Mouse (Mus musculus) neural tube, embryonic 13.5 days (tissue): ENCODE measurements around the gene Sdhb. TPM values are rescaled to one million over a fixed set of nuclear protein-coding genes. Genes with fewer than 3 reads are reported as not detected.

Source experiments
- ATAC-seq: fragments of 200-750 bp; cut with Nextera tagmentation; 2 replicates; pipeline ENCODE4 v1.8.0; 2017; ENCODE audit warnings: low read depth, mild to moderate bottlenecking, moderate TSS enrichment, moderate library complexity
- H3K27ac ChIP-seq: fragments of 300-500 bp; sonication (generic); replicated peaks from 2 replicates; pipeline ENCODE4 v1.5.1; 2015; ENCODE audit warnings: moderate library complexity, mild to moderate bottlenecking, inconsistent platforms
- H3K27me3 ChIP-seq: fragments of 300-500 bp; sonication (generic); 2 replicates; pipeline ENCODE4 v1.6.1; 2015; ENCODE audit warnings: mild to moderate bottlenecking, inconsistent platforms
- H3K36me3 ChIP-seq: fragments of 300-500 bp; sonication (generic); 2 replicates; pipeline ENCODE4 v1.6.1; 2015; ENCODE audit warnings: mild to moderate bottlenecking, inconsistent platforms
- H3K4me1 ChIP-seq: fragments of 300-500 bp; sonication (generic); replicated peaks from 2 replicates; pipeline ENCODE4 v1.6.1; 2015; ENCODE audit warnings: inconsistent platforms
- H3K4me2 ChIP-seq: fragments of 300-500 bp; sonication (generic); 2 replicates; pipeline ENCODE4 v1.6.1; 2015; ENCODE audit warnings: inconsistent platforms, mild to moderate bottlenecking, moderate library complexity
- H3K4me3 ChIP-seq: fragments of 300-500 bp; sonication (generic); 2 replicates; pipeline ENCODE4 v1.5.1; 2015; ENCODE audit warnings: mild to moderate bottlenecking, inconsistent platforms
- H3K9ac ChIP-seq: fragments of 300-500 bp; sonication (generic); 2 replicates; pipeline ENCODE4 v1.6.1; 2015; ENCODE audit warnings: moderate library complexity, mild to moderate bottlenecking, inconsistent platforms
- H3K9me3 ChIP-seq: fragments of 300-500 bp; sonication (generic); 2 replicates; pipeline ENCODE4 v1.6.1; 2016; ENCODE audit warnings: inconsistent platforms
- WGBS: fragments of 180-500 bp; shearing (Covaris S2); methylation state at CpG from one replicate; pipeline ENCODE4 v1.1.7; 2015; 5-methylcytosine and 5-hydroxymethylcytosine counted together
- polyA plus RNA-seq: library from polyadenylated mRNA; unstranded; fragments of >200 nt; fragmentation: Nextera tagmentation; extraction: Ambion mirVana; gene quantifications from 2 replicates; pipeline ENCODE4 v1.2.1, GENCODE M21; 2015

Gene Sdhb
- polyA plus RNA-seq, 1 experiment from 2014 or later = 497 TPM

DNA sequence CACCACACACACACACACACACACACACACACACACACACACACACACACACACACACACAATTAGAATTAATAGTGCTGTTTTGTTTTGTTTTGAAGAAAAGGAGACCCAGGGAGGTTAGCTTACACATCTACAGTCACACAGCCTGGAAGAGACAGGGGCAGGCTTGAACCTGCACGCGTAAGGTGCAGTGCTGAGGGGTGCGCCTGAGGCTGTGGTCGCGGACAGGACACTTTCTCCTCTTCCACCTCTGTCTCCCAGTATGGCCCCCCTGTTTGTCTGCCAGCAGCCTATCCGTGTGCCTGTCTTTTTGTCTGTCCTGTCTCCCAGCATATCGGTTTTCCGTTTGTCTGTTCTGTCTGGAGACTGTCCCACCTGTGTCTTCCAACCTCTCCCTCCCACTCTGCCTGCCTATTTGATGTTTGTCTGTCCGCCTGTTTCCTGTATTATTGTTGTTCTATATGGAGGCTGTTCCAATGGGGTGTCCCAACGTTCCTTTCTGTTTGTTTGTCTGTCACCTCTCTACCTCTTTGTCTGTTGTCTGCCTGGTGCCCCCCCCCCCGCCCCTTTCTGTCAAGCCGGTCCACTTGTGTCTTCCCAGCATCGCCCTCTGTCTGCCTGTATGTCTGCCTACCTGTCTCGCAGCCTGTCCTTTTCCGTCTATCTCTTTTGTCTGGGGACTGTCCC, 25.2 kb downstream of the Sdhb start:
- WGBS = 28% methylated on average over 15 of the region's 15 CpGs
- H3K27me3 ChIP-seq = no peaks in the 10 kb centered on the region
- peak overlapping the region; percentile 97 for H3K4me3 ChIP-seq
- peak; percentile 41 for ATAC-seq
- peak overlapping the region; percentile 88 for H3K27ac ChIP-seq
- peaks cover 9% of the 10 kb centered on the region; the same call in 1 of the 2 replicates for H3K36me3 ChIP-seq
- H3K4me1 ChIP-seq = peaks cover 50% of the 10 kb centered on the region
- H3K9me3 ChIP-seq = no peaks in the 10 kb centered on the region
- H3K9ac ChIP-seq = peak overlapping the region; percentile 95
- H3K4me2 ChIP-seq = peak overlapping the region; percentile 91

DNA sequence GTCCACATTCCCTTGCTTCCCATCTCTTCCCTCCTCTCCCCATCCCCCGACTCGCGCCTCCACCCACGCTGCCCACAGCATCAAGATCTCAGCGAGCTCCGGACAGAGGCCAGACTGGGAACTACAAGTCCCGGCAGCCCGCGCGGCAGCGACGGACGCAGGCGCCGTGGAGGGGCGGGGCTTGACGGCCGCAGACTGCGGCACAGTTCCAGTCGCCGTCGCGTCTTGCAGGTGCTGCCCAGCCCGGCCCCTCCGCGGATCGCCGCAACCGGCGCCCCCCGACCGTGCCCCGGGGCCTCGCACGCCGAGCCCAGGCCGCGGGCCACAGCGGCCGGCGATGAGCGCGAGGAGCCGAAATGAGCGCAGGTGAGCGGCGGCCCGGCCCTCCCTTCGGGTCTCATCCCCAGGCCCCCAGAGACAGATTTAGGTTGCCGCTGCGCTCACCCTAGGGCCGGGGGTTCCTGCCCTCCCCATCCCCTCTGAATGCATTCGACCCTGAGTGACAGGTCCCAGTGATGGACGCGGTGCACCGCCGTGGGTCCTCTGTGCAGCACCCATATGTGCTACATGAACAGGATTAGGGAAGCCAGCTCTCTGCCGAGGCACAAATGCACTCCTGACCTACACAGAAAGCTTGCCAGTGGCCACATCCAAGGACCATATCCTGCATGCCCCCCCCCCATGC, 25.9 kb downstream of the Sdhb start, which contains the start of gene Atp13a2:
Atp13a2 (plus strand) TSS at position 163 of the 685 bp plus-strand sequence.
- Histone ChIP-seq H3K27ac (peak within 1 kb of the TSS; percentile 88), H3K4me1 (peaks cover 57% of the 10 kb centered on the region), H3K4me3 (peak within 1 kb of the TSS; percentile 97), H3K27me3 (no peaks in the 10 kb centered on the region), H3K9me3 (no peaks in the 10 kb centered on the region), H3K4me2 (peak within 1 kb of the TSS; percentile 91), H3K9ac (peak within 1 kb of the TSS; percentile 95), H3K36me3 (peaks cover 8% of the 10 kb centered on the region; the same call in 1 of the 2 replicates)
- peak; percentile 91 for ATAC-seq
- under 1% methylated on average over 56 of the region's 58 CpGs for WGBS

DNA sequence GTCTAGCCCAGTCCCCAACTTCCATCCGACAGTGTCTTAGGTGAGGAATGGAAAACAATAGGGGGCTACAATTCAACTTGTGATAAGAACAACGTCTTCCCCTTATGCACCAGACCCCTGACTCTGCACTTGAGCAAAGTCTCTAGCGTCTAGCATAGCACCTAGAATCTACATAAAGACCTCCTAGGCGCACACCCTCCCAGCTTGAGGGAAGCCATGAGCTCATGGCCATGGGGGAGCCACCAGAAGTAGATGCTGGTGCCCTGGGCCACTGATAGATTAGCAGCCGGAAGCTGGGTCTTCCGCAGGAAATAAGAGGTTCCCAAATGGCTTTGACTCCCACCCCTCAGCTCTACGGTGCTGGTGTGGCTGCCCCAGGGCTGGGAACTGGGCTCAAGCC, 26.5 kb downstream of the Sdhb start:
- peak overlapping the region; percentile 91 for H3K4me2 ChIP-seq
- peak overlapping the region; percentile 97 for H3K4me3 ChIP-seq
- H3K27me3 ChIP-seq = no peaks in the 10 kb centered on the region
- no peaks in the 10 kb centered on the region for H3K9me3 ChIP-seq
- ATAC-seq = peak; percentile 3; the same call in 1 of the 2 replicates
- H3K9ac ChIP-seq = peak overlapping the region; percentile 95
- peaks cover 59% of the 10 kb centered on the region for H3K4me1 ChIP-seq
- WGBS = 28% methylated on average over 7 of the region's 7 CpGs
- H3K36me3 ChIP-seq = peaks cover 14% of the 10 kb centered on the region
- H3K27ac ChIP-seq = peak overlapping the region; percentile 88

DNA sequence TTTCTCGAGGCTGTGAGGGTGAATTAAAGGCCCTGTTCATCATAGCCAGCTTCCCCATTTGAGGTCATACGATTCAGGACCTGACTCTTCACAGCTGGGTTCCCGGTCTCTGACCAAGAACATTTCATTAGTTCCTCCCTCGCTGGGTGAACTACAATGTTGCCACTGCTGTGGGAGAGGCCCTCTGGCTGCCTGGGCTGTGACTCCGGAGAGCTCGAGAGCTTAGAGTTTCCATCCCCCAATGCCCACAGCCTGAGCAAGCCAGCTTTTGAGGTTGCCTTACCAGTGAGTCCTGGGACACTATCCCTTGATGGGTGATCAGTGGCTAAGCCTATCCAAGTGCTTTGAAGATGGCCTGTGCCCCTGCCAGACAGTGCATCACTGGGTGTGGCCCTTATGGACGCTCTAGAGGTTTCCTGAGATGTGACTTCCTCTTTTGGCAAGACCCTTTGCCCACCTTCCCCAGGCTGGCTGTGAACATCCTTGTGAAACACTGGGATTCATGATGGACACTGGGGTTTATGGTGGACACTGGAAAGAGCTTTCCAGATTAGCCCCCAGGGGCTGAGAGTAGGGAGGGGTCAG, 27.8 kb downstream of the Sdhb start:
- peak overlapping the region; percentile 41 for H3K9ac ChIP-seq

DNA sequence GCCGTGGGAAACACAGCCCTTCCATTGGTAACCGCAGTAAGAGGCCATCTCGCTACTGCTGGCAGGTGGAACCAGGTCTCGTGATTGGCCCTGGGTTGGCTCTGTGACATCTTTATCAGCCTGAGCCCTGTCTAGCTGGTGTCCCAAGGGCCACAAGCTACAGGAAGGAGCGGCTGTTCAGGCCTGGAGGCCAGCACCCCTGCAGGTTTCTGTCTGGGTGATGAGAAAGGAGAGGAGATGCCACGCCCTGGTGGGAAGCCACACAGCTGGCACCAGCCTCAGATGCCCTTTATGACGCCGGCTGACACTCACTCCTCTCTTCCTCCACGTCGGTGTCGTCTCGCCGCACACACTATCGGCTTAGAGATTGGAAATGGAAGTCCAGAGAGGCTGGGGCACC, 28.4 kb downstream of the Sdhb start:
- Histone ChIP-seq H3K27ac (0 out of 2 replicates have a peak overlapping the region, but pooled peaks have one; percentile 13), H3K4me1 (peaks cover 50% of the 10 kb centered on the region), H3K4me3 (0 out of 2 replicates have a peak overlapping the region, but pooled peaks have one; percentile 97), H3K9me3 (no peaks in the 10 kb centered on the region), H3K36me3 (peaks cover 34% of the 10 kb centered on the region), H3K4me2 (peak overlapping the region; percentile 91; the same call in 1 of the 2 replicates), H3K27me3 (no peaks in the 10 kb centered on the region), H3K9ac (0 out of 2 replicates have a peak overlapping the region, but pooled peaks have one; percentile 41)
- ATAC-seq = no peak
- 83% methylated on average over 14 of the region's 14 CpGs for WGBS

More for the DNA sequence above, 27.8 kb downstream of the Sdhb start:
- H3K27me3 ChIP-seq = no peaks in the 10 kb centered on the region
- H3K27ac ChIP-seq = 0 out of 2 replicates have a peak overlapping the region, but pooled peaks have one; percentile 13
- peak overlapping the region; percentile 91 for H3K4me2 ChIP-seq
- no peak for ATAC-seq
- peaks cover 27% of the 10 kb centered on the region for H3K36me3 ChIP-seq
- WGBS = 59% methylated on average over 7 of the region's 7 CpGs
- H3K9me3 ChIP-seq = no peaks in the 10 kb centered on the region
- peaks cover 50% of the 10 kb centered on the region for H3K4me1 ChIP-seq
- H3K4me3 ChIP-seq = peak overlapping the region; percentile 97

DNA sequence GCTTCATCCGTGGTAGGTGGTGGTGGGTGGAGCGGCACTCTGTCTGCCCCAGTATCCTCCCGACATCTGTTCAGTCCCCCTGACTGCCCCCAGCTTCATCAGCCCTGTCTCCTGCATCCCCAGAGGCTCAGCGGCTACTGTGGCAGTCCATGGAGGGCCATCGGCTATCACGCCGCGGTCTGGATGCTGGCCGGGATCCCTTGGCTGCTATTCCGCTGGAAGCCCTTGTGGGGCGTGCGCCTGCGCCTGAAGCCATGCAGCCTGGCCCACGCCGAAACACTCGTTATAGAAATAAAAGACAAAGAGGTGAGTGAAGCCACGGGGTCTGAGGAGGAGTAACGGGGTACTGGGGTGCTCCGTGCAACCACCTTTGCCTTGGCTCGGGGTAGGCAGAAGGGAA, 31.2 kb downstream of the Sdhb start:
- Histone ChIP-seq H3K27ac (no peak overlapping the region; the same call in 1 of the 2 replicates), H3K36me3 (peaks cover 62% of the 10 kb centered on the region), H3K4me2 (no peak overlapping the region), H3K4me3 (no peak overlapping the region), H3K27me3 (no peaks in the 10 kb centered on the region), H3K4me1 (peaks cover 40% of the 10 kb centered on the region), H3K9me3 (no peaks in the 10 kb centered on the region), H3K9ac (peak overlapping the region; percentile 19; the same call in 1 of the 2 replicates)
- 76% methylated on average over 20 of the region's 20 CpGs for WGBS
- no peak for ATAC-seq

DNA sequence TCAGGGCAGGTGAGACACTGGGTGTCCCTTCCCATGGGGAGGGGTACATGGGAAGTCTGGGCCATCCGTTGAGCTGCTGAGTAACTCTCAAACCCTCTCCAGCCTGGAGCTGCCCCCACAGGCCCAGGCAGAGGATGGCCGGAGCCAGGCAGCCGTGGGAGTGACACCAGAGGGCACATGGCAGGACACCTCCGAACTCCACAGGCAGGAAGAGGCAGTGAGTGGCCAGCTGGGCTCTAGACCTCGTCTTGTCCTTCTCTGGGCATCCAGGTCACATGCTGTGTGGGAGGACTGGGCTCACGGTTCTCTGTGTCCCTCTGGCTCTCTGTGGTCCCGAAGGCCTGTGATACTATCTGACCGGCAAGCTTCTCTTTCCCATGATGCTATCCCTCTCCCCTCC, 32.8 kb downstream of the Sdhb start:
- no peak overlapping the region for H3K9ac ChIP-seq
- peaks cover 76% of the 10 kb centered on the region for H3K36me3 ChIP-seq
- H3K9me3 ChIP-seq = no peaks in the 10 kb centered on the region
- H3K27ac ChIP-seq = no peak overlapping the region
- ATAC-seq = no peak
- no peak overlapping the region for H3K4me2 ChIP-seq
- no peaks in the 10 kb centered on the region for H3K27me3 ChIP-seq
- peaks cover 24% of the 10 kb centered on the region for H3K4me1 ChIP-seq
- 95% methylated on average over 8 of the region's 8 CpGs for WGBS
- H3K4me3 ChIP-seq = no peak overlapping the region

DNA sequence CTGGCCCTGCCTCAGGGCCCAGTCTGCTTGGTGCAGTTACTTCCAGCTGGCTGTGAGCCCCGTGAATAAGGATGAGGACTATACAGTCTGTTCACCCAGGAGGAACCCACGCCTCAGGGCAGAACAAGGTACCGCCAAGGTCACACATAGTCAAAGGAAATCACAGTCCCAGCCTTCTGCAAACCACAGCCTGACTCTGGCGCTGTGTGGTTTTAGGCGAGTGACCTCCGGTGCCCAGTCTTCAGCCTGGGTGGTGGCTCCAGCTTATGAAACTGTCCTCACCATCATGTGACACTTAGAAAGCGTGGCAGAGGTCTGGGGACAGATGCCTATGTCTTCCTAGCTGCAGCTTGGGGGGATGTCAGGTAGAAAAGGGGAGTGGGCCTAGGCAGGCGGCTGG, 34.8 kb downstream of the Sdhb start:
- no peak overlapping the region for H3K4me3 ChIP-seq
- no peaks in the 10 kb centered on the region for H3K27me3 ChIP-seq
- H3K36me3 ChIP-seq = peaks cover 89% of the 10 kb centered on the region
- no peak for ATAC-seq
- 88% methylated on average over 8 of the region's 8 CpGs for WGBS
- no peak overlapping the region for H3K27ac ChIP-seq
- no peak overlapping the region for H3K4me2 ChIP-seq
- H3K4me1 ChIP-seq = peaks cover 9% of the 10 kb centered on the region
- no peaks in the 10 kb centered on the region for H3K9me3 ChIP-seq
- no peak overlapping the region for H3K9ac ChIP-seq

DNA sequence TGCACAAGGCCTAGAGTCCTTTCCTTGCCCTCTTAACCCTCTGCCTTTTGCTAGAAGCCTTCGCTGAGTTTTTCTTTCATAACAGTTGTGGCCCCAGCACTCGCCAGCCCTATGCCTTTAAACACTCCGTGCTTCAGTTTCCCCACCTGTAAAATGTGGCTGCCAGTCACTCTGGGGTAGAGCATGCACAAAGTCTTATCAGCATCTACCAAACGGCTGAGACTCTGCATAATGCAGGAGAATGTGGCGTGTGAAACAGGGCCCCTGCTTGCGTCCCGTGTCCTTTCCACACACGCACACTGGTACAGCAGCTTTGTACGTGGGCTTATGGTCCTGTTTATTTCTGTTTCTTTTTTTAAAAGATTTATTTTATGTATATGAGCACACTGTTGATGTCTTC, 35.8 kb downstream of the Sdhb start:
- ATAC-seq = no peak
- Histone ChIP-seq H3K27me3 (no peaks in the 10 kb centered on the region), H3K9me3 (no peaks in the 10 kb centered on the region), H3K9ac (no peak overlapping the region), H3K4me2 (no peak overlapping the region), H3K36me3 (peaks cover 98% of the 10 kb centered on the region), H3K4me3 (no peak overlapping the region), H3K4me1 (peaks cover 3% of the 10 kb centered on the region), H3K27ac (no peak overlapping the region)
- 93% methylated on average over 9 of the region's 9 CpGs for WGBS

DNA sequence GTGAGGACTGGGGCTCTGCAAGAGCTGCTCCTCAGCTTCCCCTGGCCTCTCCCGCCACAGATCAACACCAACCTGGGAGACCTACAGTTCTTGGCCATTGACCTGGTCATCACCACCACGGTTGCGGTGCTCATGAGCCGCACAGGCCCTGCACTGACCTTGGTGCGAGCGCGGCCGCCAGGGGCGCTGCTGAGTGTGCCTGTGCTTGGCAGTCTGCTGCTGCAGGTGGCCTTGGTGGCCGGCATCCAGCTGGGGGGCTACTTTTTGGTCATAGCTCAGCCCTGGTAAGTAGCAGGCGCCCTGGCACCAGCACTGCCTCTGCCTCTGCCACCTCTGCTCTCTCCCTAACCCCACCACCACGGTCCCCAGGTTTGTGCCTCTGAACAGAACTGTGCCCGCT, 45.0 kb downstream of the Sdhb start:
- no peak overlapping the region for H3K4me2 ChIP-seq
- no peak overlapping the region for H3K27ac ChIP-seq
- H3K9me3 ChIP-seq = no peaks in the 10 kb centered on the region
- 84% methylated on average over 13 of the region's 13 CpGs for WGBS
- no peak overlapping the region for H3K9ac ChIP-seq
- H3K27me3 ChIP-seq = no peaks in the 10 kb centered on the region
- peaks cover 77% of the 10 kb centered on the region for H3K36me3 ChIP-seq
- no peak overlapping the region for H3K4me3 ChIP-seq
- ATAC-seq = no peak
- peaks cover 10% of the 10 kb centered on the region for H3K4me1 ChIP-seq

DNA sequence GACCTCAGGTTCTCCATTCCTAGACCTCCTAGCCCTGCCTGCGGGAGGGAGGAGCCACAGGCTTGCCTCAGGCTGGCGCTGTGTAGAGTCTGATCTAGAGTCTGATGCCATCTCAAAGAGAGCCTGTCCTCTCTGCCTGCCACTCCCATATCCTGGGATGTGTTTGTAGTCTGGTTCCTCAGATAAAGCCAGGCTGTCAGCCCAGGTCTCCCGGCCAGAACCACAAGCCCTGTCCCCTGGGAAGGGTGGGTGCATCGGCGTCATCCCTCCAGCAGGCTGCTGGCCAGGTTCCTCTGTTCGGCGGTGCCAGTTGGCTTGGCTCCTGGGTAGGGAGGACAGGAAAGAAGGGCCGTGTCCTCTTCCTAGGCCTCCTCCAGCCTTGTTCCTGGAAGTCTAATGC, 47.0 kb downstream of the Sdhb start:
- 91% methylated on average over 8 of the region's 8 CpGs for WGBS
- H3K36me3 ChIP-seq = peaks cover 62% of the 10 kb centered on the region
- H3K9ac ChIP-seq = no peak overlapping the region
- no peaks in the 10 kb centered on the region for H3K27me3 ChIP-seq
- H3K27ac ChIP-seq = no peak overlapping the region
- no peak for ATAC-seq
- peaks cover 30% of the 10 kb centered on the region for H3K4me1 ChIP-seq
- no peaks in the 10 kb centered on the region for H3K9me3 ChIP-seq
- H3K4me2 ChIP-seq = no peak overlapping the region
- no peak overlapping the region for H3K4me3 ChIP-seq

DNA sequence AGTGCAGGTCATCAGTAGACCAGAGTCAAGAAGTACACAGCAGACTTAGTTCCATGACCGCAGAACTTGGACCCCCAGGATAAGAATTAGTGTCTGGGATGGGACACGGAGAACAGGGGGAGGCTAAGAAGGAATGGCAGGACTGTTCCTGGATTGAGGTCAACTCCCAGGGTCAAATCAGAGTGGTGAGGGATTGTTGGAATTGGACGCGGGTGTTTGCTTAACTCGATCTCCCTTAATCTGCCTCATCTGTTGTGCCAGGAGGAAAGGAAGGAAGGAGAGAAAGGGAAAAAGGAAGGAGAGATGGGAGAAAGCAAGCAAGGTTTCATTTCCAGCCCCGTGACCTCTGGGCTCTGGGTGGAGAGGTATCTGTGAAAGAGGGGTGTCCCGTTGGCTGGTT, 49.1 kb downstream of the Sdhb start, which contains the start of gene Mfap2:
Mfap2 (plus strand) TSS at position 301 of the 400 bp plus-strand sequence.
- Histone ChIP-seq H3K9me3 (no peaks in the 10 kb centered on the region), H3K4me1 (peaks cover 41% of the 10 kb centered on the region), H3K27me3 (no peaks in the 10 kb centered on the region), H3K4me2 (peak within 1 kb of the TSS; percentile 85), H3K4me3 (peak within 1 kb of the TSS; percentile 74), H3K36me3 (peaks cover 62% of the 10 kb centered on the region), H3K27ac (peak within 1 kb of the TSS; percentile 85), H3K9ac (peak within 1 kb of the TSS; percentile 90)
- WGBS = 26% methylated on average over 7 of the region's 7 CpGs
- ATAC-seq = no peak
